Mouse (Mus musculus): ENCODE results near the gene Ets1.

The Ets1 gene

DNA sequence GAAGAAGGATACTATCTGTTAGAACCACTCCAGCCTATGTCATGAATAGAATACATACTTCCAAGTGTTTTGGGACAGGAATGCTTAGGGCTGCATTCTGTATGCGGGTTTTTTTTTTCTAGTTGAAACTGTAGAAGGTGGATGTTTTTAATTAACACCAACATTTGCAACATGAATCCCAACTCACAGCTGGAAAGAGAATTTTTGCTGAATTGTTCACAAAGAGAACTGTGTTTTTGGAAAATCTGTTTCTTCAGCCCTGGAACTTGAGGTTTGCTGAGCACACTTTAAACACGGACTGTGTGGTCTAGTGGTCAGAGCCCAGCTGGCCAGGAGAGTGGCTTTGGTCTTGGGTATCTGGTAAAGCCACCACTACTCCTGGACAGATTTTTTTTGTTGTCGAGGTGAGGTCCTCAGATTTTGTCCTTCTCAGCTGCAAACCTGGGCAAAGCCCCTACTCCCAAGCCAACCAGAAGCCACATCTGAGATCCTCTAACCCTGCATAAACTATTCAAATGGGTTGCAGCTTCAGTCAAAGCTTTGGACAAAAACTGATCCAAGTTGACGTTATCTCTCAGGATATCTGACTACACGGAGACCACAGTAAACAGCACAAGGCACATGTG lies 122.4 kb downstream of the Ets1 start:
- DNase-seq (ENCODE audit: low read depth), result peak; percentile 52

DNA sequence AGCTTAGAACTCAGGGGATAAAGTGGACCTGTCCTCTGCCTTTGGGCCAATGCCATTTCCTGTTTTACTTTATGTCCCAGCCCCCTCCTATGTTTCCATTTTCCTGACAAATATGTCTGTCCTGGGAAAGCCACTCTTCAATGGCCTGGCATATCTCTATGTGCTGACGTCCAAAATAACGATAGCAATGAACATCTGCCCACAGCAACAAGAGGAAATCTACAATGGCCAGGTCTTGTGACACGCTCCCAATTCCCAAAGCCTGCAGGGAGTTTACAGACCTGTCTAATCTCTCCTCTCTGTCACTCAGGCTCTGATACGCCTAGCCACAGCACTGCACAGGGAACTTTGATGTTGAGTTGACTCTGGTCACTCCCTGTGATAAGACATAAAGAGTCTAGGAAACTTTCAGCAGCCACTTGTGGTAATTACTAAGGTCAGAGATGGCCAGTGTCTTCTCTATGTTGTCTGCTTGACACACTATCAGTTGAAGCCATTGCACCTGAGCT lies 124.7 kb downstream of the Ets1 start:
- no peak for DNase-seq (ENCODE audit: low read depth)

GRCm38 (mm10) chr9:32761326-32761725 lies 125.3 kb downstream of the Ets1 start:
- DNase-seq (ENCODE audit: low read depth), result no peak

DNA sequence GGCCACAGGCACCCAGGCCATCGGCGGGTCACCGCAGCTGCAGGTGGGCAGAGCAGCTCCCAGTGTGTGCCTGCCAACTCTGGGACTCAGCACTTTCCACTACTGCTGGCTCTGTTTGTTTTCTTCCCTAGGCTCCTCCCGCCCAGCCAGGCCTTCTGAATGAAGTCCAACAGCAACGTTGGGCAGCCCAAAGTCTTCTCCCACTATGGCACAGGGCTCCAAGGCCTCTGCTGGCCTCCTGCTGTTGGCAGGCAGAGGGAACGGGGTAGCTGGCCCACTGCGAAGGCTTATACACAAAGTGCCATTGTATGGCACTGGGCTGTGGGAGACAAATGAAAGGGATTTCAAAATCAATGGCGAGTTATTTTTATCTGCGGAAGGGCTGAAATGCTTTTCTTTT lies 128.4 kb downstream of the Ets1 start:
- DNase-seq (ENCODE audit: low read depth), result no peak

DNA sequence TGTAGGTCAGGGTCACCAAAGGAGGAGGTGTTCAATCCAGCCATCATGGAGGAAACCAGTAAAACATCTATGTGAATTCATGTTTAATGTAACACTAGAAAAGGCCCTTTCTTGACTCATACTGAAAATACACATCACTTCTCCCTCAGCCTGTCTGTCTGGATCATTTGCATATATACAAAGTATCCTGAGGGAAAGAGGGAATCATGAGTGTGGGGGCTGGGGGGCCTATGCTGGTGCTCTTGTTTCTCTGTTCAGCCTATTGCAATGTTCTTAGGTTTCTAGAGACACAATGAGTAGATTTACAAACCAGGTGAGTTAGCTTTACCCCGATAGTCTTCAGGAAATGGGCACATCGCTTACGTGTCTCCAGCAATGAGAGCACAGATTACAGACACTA lies 129.1 kb downstream of the Ets1 start:
- DNase-seq (ENCODE audit: low read depth), result peak; percentile 20

DNA sequence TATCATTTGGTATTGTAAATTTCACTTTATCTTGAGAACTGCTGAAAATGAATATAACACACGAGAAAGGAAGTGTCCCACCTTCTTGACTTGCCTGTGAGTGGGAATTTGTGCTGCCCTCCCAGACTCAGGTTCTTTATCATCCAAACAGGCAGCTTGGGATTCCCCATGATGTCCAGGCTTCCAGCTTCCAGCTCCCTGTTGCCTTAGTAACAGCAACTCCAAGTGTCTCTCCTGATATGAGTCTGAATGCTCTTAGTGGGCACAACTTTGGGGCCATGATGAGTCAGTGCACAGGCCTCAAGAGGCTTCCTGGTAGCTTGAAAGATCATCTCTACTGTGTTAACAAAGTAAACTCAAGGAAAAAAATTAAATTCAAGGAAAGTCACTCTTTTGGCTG lies 142.8 kb downstream of the Ets1 start:
- no peak for DNase-seq (ENCODE audit: low read depth)

GRCm38 (mm10) chr9:32782391-32783092 lies 146.5 kb downstream of the Ets1 start:
- DNase-seq (ENCODE audit: low read depth), result no peak

DNA sequence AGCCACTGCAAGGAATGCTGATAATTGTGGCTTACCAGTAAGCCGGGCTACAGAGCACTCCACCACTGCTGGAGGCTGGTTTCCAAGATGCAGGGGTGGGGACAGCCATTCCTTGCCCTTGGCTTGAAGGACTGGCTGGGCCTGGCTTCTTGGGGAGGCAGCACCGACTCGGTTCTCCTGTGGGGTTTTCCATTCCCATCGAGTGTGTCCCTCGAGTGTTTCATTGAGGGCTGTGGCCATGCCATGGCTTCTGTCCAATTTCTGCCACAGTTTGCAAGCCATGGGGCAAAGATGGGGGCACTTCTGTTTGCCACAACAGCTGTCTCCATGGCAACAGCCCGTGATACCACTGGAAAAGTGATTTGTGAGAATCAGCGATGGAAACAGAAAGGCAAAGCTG lies 151.1 kb downstream of the Ets1 start:
- DNase-seq (ENCODE audit: low read depth), result no peak

DNA sequence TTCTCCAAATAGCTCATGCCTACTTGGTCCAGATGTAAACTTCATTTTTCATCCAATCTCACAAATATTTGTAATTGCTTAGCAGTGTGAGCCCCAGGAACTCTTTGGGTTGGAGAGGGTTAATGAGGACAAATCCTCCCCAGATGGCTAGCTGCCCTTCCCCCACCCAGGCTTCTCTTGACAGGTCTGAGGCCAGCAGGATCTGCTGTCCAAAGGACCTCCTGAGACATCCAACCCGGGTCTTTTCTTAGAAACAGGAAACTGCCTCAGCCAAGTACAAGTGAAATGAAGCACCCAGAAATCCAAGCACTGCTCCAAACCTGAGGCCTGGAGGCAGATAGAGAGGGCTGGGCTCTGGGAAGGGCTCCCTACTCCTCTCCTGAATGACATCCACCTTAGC lies 151.6 kb downstream of the Ets1 start:
- no peak for DNase-seq (ENCODE audit: low read depth)

GRCm38 (mm10) chr9:32789306-32789705 lies 153.3 kb downstream of the Ets1 start:
- DNase-seq (ENCODE audit: low read depth), result no peak

GRCm38 (mm10) chr9:32791699-32792098 lies 155.7 kb downstream of the Ets1 start:
- DNase-seq (ENCODE audit: low read depth), result no peak

GRCm38 (mm10) chr9:32798171-32798570 lies 162.2 kb downstream of the Ets1 start:
- peak; percentile 43 for DNase-seq (ENCODE audit: low read depth)

- no peak for DNase-seq (ENCODE audit: low read depth)
Measured at GRCm38 (mm10) chr9:32806106-32806505, 170.1 kb downstream of the Ets1 start.
